Mouse (Mus musculus): Measurements from ENCODE around the gene Higd1a. TPM values are rescaled to one million over a fixed set of nuclear protein-coding genes. Genes with fewer than 3 reads are reported as not detected.

Higd1a gene
- 152 and 161 TPM in 2 replicates for polyA plus RNA-seq (2016; fragmentation: Nextera tagmentation; extraction: Ambion mirVana)

- no peak for ATAC-seq (ENCODE audit: insufficient number of reproducible peaks, insufficient read depth, low FRiP score, low TSS enrichment, low read depth)
- H3K27ac ChIP-seq = peak within 1 kb of the TSS; percentile 95
- peak within 1 kb of the TSS; percentile 83 for H3K4me3 ChIP-seq (replicated peaks)
- no peaks in the 10 kb centered on the region for H3K9me3 ChIP-seq
- H3K4me2 ChIP-seq = peak within 1 kb of the TSS; percentile 86
- H3K9ac ChIP-seq (replicated peaks) = peak within 1 kb of the TSS; percentile 83
- peaks cover 3% of the 10 kb centered on the region; the same call in 1 of the 2 replicates for H3K4me1 ChIP-seq (replicated peaks)
- H3K36me3 ChIP-seq = no peaks in the 10 kb centered on the region
- 23% methylated on average over 6 of the region's 6 CpGs for WGBS
- no peaks in the 10 kb centered on the region for H3K27me3 ChIP-seq
Measured at GRCm38 (mm10) chr9:121858153-121858488, at the start of gene Higd1a. Gene Higd1a, minus strand, starts transcription at chr9:121858362.

- Histone ChIP-seq H3K27ac (no peak overlapping the region), H3K27me3 (peaks cover 1% of the 10 kb centered on the region; the same call in 1 of the 2 replicates), H3K4me3 (replicated peaks) (no peak overlapping the region), H3K9ac (replicated peaks) (no peak overlapping the region), H3K4me2 (no peak overlapping the region), H3K9me3 (no peaks in the 10 kb centered on the region), H3K4me1 (replicated peaks) (no peaks in the 10 kb centered on the region), H3K36me3 (no peaks in the 10 kb centered on the region)
- ATAC-seq (ENCODE audit: insufficient number of reproducible peaks, insufficient read depth, low FRiP score, low TSS enrichment, low read depth) = no peak
- WGBS = 74% methylated on average over 10 of the region's 10 CpGs
Measured at GRCm38 (mm10) chr9:121907356-121908070, 49.4 kb upstream of the Higd1a start.

GRCm38 (mm10) chr9:121906456-121906855 lies 48.3 kb upstream of the Higd1a start:
- H3K9ac ChIP-seq (replicated peaks) = no peak overlapping the region
- no peaks in the 10 kb centered on the region for H3K9me3 ChIP-seq
- H3K4me1 ChIP-seq (replicated peaks) = no peaks in the 10 kb centered on the region
- no peaks in the 10 kb centered on the region for H3K36me3 ChIP-seq
- H3K27me3 ChIP-seq = peaks cover 5% of the 10 kb centered on the region; the same call in 1 of the 2 replicates
- 84% methylated on average over 5 of the region's 5 CpGs for WGBS
- H3K27ac ChIP-seq = no peak overlapping the region
- ATAC-seq (ENCODE audit: insufficient number of reproducible peaks, insufficient read depth, low FRiP score, low TSS enrichment, low read depth) = no peak
- no peak overlapping the region for H3K4me3 ChIP-seq (replicated peaks)
- no peak overlapping the region for H3K4me2 ChIP-seq

- H3K36me3 ChIP-seq = no peaks in the 10 kb centered on the region
- ATAC-seq (ENCODE audit: insufficient number of reproducible peaks, insufficient read depth, low FRiP score, low TSS enrichment, low read depth) = no peak
- H3K4me1 ChIP-seq (replicated peaks) = no peaks in the 10 kb centered on the region
- no peaks in the 10 kb centered on the region for H3K9me3 ChIP-seq
- peaks cover 5% of the 10 kb centered on the region; the same call in 1 of the 2 replicates for H3K27me3 ChIP-seq
- no peak overlapping the region for H3K4me2 ChIP-seq
- no peak overlapping the region for H3K4me3 ChIP-seq (replicated peaks)
- H3K27ac ChIP-seq = no peak overlapping the region
- WGBS = 86% methylated on average over 4 of the region's 4 CpGs
- no peak overlapping the region for H3K9ac ChIP-seq (replicated peaks)
Measured at GRCm38 (mm10) chr9:121905556-121906185, 47.5 kb upstream of the Higd1a start.

- ATAC-seq (ENCODE audit: insufficient number of reproducible peaks, insufficient read depth, low FRiP score, low TSS enrichment, low read depth) = no peak
- 90% methylated on average over 7 of the region's 7 CpGs for WGBS
- no peaks in the 10 kb centered on the region for H3K9me3 ChIP-seq
- no peaks in the 10 kb centered on the region for H3K36me3 ChIP-seq
- H3K4me3 ChIP-seq (replicated peaks) = no peak overlapping the region
- H3K4me1 ChIP-seq (replicated peaks) = no peaks in the 10 kb centered on the region
- H3K9ac ChIP-seq (replicated peaks) = no peak overlapping the region
- H3K27ac ChIP-seq = no peak overlapping the region
- H3K27me3 ChIP-seq = peaks cover 5% of the 10 kb centered on the region; the same call in 1 of the 2 replicates
- no peak overlapping the region for H3K4me2 ChIP-seq
Measured at GRCm38 (mm10) chr9:121904946-121905345, 46.8 kb upstream of the Higd1a start.

- no peak for ATAC-seq (ENCODE audit: insufficient number of reproducible peaks, insufficient read depth, low FRiP score, low TSS enrichment, low read depth)
- Histone ChIP-seq H3K9ac (replicated peaks) (no peak overlapping the region), H3K9me3 (no peaks in the 10 kb centered on the region), H3K4me2 (no peak overlapping the region), H3K27me3 (peaks cover 5% of the 10 kb centered on the region; the same call in 1 of the 2 replicates), H3K4me3 (replicated peaks) (no peak overlapping the region), H3K27ac (no peak overlapping the region), H3K4me1 (replicated peaks) (no peaks in the 10 kb centered on the region), H3K36me3 (no peaks in the 10 kb centered on the region)
- 90% methylated on average over 4 of the region's 4 CpGs for WGBS
Measured at GRCm38 (mm10) chr9:121904319-121904718, 46.2 kb upstream of the Higd1a start.

- H3K27me3 ChIP-seq = peaks cover 5% of the 10 kb centered on the region; the same call in 1 of the 2 replicates
- ATAC-seq (ENCODE audit: insufficient number of reproducible peaks, insufficient read depth, low FRiP score, low TSS enrichment, low read depth) = no peak
- H3K4me1 ChIP-seq (replicated peaks) = no peaks in the 10 kb centered on the region
- H3K36me3 ChIP-seq = no peaks in the 10 kb centered on the region
- no peak overlapping the region for H3K4me2 ChIP-seq
- H3K27ac ChIP-seq = no peak overlapping the region
- no peaks in the 10 kb centered on the region for H3K9me3 ChIP-seq
- 79% methylated on average over 8 of the region's 8 CpGs for WGBS
- H3K9ac ChIP-seq (replicated peaks) = no peak overlapping the region
- no peak overlapping the region for H3K4me3 ChIP-seq (replicated peaks)
Measured at GRCm38 (mm10) chr9:121903476-121904305, 45.5 kb upstream of the Higd1a start.

GRCm38 (mm10) chr9:121901710-121902700 lies 43.8 kb upstream of the Higd1a start:
- no peaks in the 10 kb centered on the region for H3K4me1 ChIP-seq (replicated peaks)
- H3K4me2 ChIP-seq = no peak overlapping the region
- H3K9ac ChIP-seq (replicated peaks) = no peak overlapping the region
- no peak for ATAC-seq (ENCODE audit: insufficient number of reproducible peaks, insufficient read depth, low FRiP score, low TSS enrichment, low read depth)
- H3K4me3 ChIP-seq (replicated peaks) = no peak overlapping the region
- no peak overlapping the region for H3K27ac ChIP-seq
- no peaks in the 10 kb centered on the region for H3K36me3 ChIP-seq
- no peaks in the 10 kb centered on the region for H3K9me3 ChIP-seq
- WGBS = 73% methylated on average over 5 of the region's 5 CpGs
- peaks cover 5% of the 10 kb centered on the region; the same call in 1 of the 2 replicates for H3K27me3 ChIP-seq

GRCm38 (mm10) chr9:121900282-121900855 lies 42.2 kb upstream of the Higd1a start:
- Histone ChIP-seq H3K9ac (replicated peaks) (no peak overlapping the region), H3K4me1 (replicated peaks) (no peaks in the 10 kb centered on the region), H3K4me3 (replicated peaks) (no peak overlapping the region), H3K27ac (no peak overlapping the region), H3K36me3 (no peaks in the 10 kb centered on the region), H3K4me2 (no peak overlapping the region), H3K27me3 (peaks cover 5% of the 10 kb centered on the region; the same call in 1 of the 2 replicates), H3K9me3 (no peaks in the 10 kb centered on the region)
- 76% methylated on average over 5 of the region's 5 CpGs for WGBS
- no peak for ATAC-seq (ENCODE audit: insufficient number of reproducible peaks, insufficient read depth, low FRiP score, low TSS enrichment, low read depth)

- Histone ChIP-seq H3K27ac (no peak overlapping the region), H3K9ac (replicated peaks) (no peak overlapping the region), H3K36me3 (no peaks in the 10 kb centered on the region), H3K4me1 (replicated peaks) (no peaks in the 10 kb centered on the region), H3K9me3 (no peaks in the 10 kb centered on the region), H3K4me2 (no peak overlapping the region), H3K4me3 (replicated peaks) (no peak overlapping the region), H3K27me3 (peaks cover 5% of the 10 kb centered on the region; the same call in 1 of the 2 replicates)
- WGBS = 74% methylated on average over 6 of the region's 6 CpGs
- ATAC-seq (ENCODE audit: insufficient number of reproducible peaks, insufficient read depth, low FRiP score, low TSS enrichment, low read depth) = no peak
Measured at GRCm38 (mm10) chr9:121899306-121899705, 41.1 kb upstream of the Higd1a start.

Data from limb, embryonic 12.5 days (tissue).